Mouse (Mus musculus): ENCODE results near the gene Gm8212.
"Not testable (repeated sequence)": the region's sequence is repeated elsewhere in the genome, so short reads cannot be mapped to it uniquely, and the experiment has no call there.

Gm8212 gene

GRCm38 (mm10) chr14:44197361-44197760 is at the start of gene Gm8212:
Gm8212 (plus strand) TSS chr14:44197661.
- not testable (repeated sequence) for DNase-seq

- not testable (repeated sequence) for DNase-seq
These were observed 15.7 kb downstream of the Gm8212 start, which contains the start of gene 4930503E14Rik for GRCm38 (mm10) chr14:44213154-44213553. 4930503E14Rik (minus strand) TSS chr14:44213254.

DNA sequence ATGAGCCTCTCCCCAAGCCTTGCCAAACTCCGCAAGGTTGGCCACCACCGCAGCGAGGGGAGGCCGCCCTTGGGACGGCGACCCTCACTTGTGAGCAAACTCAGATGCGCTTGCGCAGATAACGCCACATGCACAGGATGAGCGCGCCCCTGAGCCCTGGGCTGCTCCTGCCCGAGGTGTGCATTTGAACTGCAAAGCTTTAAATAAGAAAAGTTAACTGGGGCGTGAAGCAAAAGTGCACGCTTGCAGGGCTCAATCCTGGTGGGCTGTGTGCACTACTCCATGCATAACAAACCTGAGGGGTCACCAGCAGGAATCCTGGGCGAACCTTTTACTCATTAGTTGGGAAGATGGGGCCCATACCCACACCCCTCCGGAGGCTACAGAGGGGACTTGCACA is 50.6 kb downstream of the Gm8212 start:
- DNase-seq, result no peak

Measured in thymus, postnatal 4 days (tissue).